Mouse (Mus musculus) kidney, embryonic 16.5 days (tissue): ENCODE measurements at regions not wholly inside any gene's neighbourhood (a gene's known extent, or its start where the extent isn't known, plus 50 kb on each side); places are given as distances from the start of the nearest gene placed in this dataset. TPM values are rescaled to one million over a fixed set of nuclear protein-coding genes. Genes with fewer than 3 reads are reported as not detected.

Experiments
- ATAC-seq: fragments of 200-750 bp; cut with Nextera tagmentation; 2 replicates; pipeline ENCODE4 v1.8.0; 2017; ENCODE audit warnings: moderate TSS enrichment; ENCODE audit not compliant: low FRiP score, low TSS enrichment
- H3K27ac ChIP-seq: fragments of 300-500 bp; sonication (generic); 2 replicates; pipeline ENCODE4 v1.5.1; 2014; ENCODE audit warnings: low read length
- H3K27me3 ChIP-seq: fragments of 300-500 bp; sonication (generic); 2 replicates; pipeline ENCODE4 v1.6.1; 2014; ENCODE audit warnings: low read length, control low read depth, mixed read lengths; ENCODE audit not compliant: insufficient read depth
- H3K36me3 ChIP-seq: fragments of 300-500 bp; sonication (generic); 2 replicates; pipeline ENCODE4 v1.6.1; 2014; ENCODE audit warnings: low read length, control low read depth, mixed read lengths; ENCODE audit not compliant: insufficient read depth
- H3K4me1 ChIP-seq: fragments of 300-500 bp; sonication (generic); 2 replicates; pipeline ENCODE4 v1.6.1; 2014; ENCODE audit warnings: low read length, control low read depth, mixed read lengths; ENCODE audit not compliant: insufficient read depth
- H3K4me2 ChIP-seq: fragments of 300-500 bp; sonication (generic); replicated peaks from 2 replicates; pipeline ENCODE4 v1.6.1; 2014; ENCODE audit warnings: low read depth, low read length
- H3K4me3 ChIP-seq: fragments of 300-500 bp; sonication (generic); 2 replicates; pipeline ENCODE4 v1.5.1; 2014; ENCODE audit warnings: mild to moderate bottlenecking, low read length
- H3K9ac ChIP-seq: fragments of 300-500 bp; sonication (generic); replicated peaks from 2 replicates; pipeline ENCODE4 v1.6.1; 2014; ENCODE audit warnings: low read length
- H3K9me3 ChIP-seq: fragments of 300-500 bp; sonication (generic); 2 replicates; pipeline ENCODE4 v1.6.1; 2016; ENCODE audit warnings: low read length, control low read depth
- WGBS: fragments of 180-500 bp; shearing (Covaris S2); extraction: QIAGEN DNeasy Blood & Tissue Kit; methylation state at CpG from one replicate; pipeline ENCODE4 v1.1.7; 2014; 5-methylcytosine and 5-hydroxymethylcytosine counted together
- microRNA-seq: library from miRNA; unstranded; fragments of <30 nt; microRNA quantifications from one replicate; pipeline ENCODE4, GENCODE M21; 2016

DNA sequence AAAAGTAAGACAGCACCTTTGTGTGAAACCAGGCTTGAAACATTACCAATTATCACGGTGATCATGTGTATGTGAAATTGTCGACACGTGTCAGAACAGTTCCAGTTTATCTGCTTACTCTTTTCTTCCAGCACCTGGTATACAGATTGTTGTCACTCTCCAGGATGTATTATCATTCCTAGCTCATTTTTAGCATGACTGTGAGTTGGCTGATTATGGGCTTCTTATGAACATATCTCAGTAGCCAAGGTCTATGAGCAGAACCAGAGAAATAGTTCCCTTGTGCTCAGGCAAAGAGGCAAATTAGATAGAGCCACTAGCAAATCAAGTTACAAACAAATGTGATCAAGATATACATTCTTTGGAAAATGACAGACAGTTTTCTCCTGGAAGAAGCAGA, 70.2 kb upstream of the Adgra3 start:
- ATAC-seq: no peak
- no peak overlapping the region for H3K9ac ChIP-seq
- no peak overlapping the region for H3K4me3 ChIP-seq
- no peak overlapping the region for H3K27ac ChIP-seq
- no peaks in the 10 kb centered on the region for H3K9me3 ChIP-seq
- H3K4me2 ChIP-seq: no peak overlapping the region
- 89% methylated on average over 3 of the region's 3 CpGs for WGBS
- H3K27me3 ChIP-seq: no peaks in the 10 kb centered on the region
- no peaks in the 10 kb centered on the region for H3K36me3 ChIP-seq
- no peaks in the 10 kb centered on the region for H3K4me1 ChIP-seq

DNA sequence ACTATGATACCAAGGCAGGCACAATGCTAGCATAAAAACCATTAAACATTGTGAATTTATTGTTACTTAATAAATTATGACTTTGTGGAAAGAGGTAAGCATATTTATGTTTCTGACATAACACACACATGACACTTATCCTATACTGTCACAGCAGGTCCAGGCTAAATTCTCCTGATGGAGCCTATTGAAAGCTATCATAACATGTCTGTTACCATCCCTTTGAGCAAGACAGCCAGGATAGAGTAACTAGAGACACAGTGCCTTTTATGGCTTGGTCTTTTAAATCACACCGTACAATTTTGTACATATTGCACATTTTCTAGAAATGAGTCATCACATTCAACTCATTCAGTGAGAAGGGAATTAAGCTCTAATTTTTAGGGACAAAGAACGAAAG, 67.8 kb upstream of the Adgra3 start:
- H3K4me2 ChIP-seq: no peak overlapping the region
- no peaks in the 10 kb centered on the region for H3K9me3 ChIP-seq
- no peaks in the 10 kb centered on the region for H3K4me1 ChIP-seq
- ATAC-seq: no peak
- no peak overlapping the region for H3K27ac ChIP-seq
- no peaks in the 10 kb centered on the region for H3K27me3 ChIP-seq
- 86% methylated on average over 2 of the region's 2 CpGs for WGBS
- H3K4me3 ChIP-seq: no peak overlapping the region
- H3K36me3 ChIP-seq: no peaks in the 10 kb centered on the region
- H3K9ac ChIP-seq: no peak overlapping the region

DNA sequence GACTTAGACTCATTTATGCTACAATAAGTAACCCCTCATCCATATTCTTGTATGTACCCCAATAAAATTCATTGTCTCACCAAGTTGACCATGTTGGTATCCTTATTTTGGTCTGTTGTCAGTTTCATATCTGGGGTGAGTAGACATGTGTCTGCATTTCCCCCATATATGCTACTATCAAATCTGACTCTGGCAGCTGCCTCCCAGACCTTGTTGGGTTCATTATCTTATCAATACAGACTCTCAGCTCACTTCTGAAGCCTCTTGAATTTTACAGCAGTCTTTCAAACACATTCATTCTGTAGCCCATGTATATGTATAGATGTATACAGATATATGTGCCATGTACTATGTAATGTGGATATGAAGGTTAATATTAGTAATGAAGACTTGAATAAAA, 67.4 kb upstream of the Adgra3 start:
- ATAC-seq: no peak

DNA sequence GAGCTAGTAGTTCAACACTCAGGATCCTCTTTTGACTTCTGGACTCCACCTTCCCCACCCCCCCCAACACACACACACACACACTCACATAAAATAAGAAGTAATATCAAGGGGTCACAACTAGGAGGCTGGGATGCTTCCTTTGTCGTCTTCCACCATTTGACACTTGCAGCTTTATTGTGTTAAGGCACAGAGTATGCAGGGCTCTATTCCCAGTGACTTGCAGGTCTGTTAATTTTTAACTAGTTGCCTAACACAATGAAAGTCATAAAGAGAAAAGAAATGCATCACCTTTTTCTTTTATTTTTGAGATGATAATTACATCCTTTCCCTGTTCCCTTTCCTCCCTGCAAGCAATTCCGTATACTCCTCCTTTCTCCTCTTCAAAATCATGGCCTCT, 66.9 kb upstream of the Adgra3 start:
- H3K9ac ChIP-seq: no peak overlapping the region
- WGBS: 57% methylated on average over 2 of the region's 2 CpGs
- no peak overlapping the region for H3K4me3 ChIP-seq
- no peaks in the 10 kb centered on the region for H3K4me1 ChIP-seq
- H3K4me2 ChIP-seq: no peak overlapping the region
- H3K9me3 ChIP-seq: no peaks in the 10 kb centered on the region
- no peaks in the 10 kb centered on the region for H3K36me3 ChIP-seq
- H3K27ac ChIP-seq: no peak overlapping the region
- H3K27me3 ChIP-seq: no peaks in the 10 kb centered on the region
- no peak for ATAC-seq

More for the DNA sequence above, 67.4 kb upstream of the Adgra3 start:
- Histone ChIP-seq H3K9ac (no peak overlapping the region), H3K4me3 (no peak overlapping the region), H3K4me1 (no peaks in the 10 kb centered on the region), H3K4me2 (no peak overlapping the region), H3K9me3 (no peaks in the 10 kb centered on the region), H3K27me3 (no peaks in the 10 kb centered on the region), H3K36me3 (no peaks in the 10 kb centered on the region), H3K27ac (no peak overlapping the region)

DNA sequence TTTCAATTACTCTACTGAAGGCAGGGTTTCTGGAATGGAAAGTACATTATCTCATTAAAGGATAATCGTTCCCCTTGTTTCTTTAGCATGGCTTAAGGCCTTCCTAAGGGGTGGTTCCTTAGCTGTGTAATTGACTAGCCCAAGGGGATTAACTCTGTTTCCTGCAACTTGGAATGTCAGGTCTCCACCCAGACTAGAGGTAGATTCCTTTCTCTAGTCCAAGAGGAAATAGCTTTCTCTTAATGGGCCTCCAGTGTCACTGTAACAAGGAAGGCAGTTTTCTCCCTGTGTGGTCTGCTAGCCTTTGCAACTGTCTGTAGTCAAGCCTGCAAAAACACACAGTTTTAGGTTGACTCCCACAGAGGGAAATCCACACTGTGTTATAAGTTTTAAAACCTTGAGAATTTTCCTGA, 64.0 kb upstream of the Adgra3 start:
- ATAC-seq: no peak; the same call in 1 of the 2 replicates
- H3K27ac ChIP-seq: no peak overlapping the region
- no peaks in the 10 kb centered on the region for H3K27me3 ChIP-seq
- no peaks in the 10 kb centered on the region for H3K4me1 ChIP-seq
- 11% methylated on average over 1 of the region's 1 CpGs for WGBS
- no peaks in the 10 kb centered on the region for H3K9me3 ChIP-seq
- no peak overlapping the region for H3K4me3 ChIP-seq
- no peak overlapping the region for H3K4me2 ChIP-seq
- H3K9ac ChIP-seq: no peak overlapping the region
- H3K36me3 ChIP-seq: no peaks in the 10 kb centered on the region

DNA sequence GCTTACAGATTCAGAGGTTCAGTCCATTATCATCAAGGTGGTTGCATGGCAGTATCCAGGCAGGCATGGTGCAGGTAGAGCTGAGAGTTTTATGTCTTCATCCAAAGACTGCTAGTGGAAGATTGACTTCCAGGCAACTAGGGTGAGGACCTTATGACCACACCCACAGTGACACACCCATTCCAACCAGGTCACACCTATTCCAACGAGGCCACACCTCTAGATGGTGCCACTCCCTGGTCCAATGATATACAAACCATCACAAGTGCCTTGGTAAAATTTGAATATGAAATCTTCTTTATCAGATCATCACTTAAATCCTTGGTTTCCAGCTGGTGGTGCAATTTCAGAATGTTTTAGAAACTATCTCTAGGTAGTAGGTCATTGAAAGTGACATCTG, 61.1 kb upstream of the Adgra3 start:
- 76% methylated on average over 1 of the region's 1 CpGs for WGBS
- Histone ChIP-seq H3K9me3 (no peaks in the 10 kb centered on the region), H3K27me3 (no peaks in the 10 kb centered on the region), H3K27ac (no peak overlapping the region), H3K4me3 (no peak overlapping the region), H3K4me1 (no peaks in the 10 kb centered on the region), H3K9ac (no peak overlapping the region), H3K4me2 (no peak overlapping the region), H3K36me3 (no peaks in the 10 kb centered on the region)
- no peak for ATAC-seq

Small RNA genes in the stretch of these regions (microRNA-seq; reads per million reads assigned to microRNA genes)
- not detected for gene Mir8117
